Comparison of ENCODE assay signal across 17 mouse cellular contexts in genomic region chr6:126395015-126395414, GRCm38 (mm10).
"Had no signal": no experiment of that assay in that cellular context is flagged by ENCODE, and none has a peak within 500 bp of the region (broad histone marks: within the 10 kb centered on the region; RNA-seq: fewer than 3 reads in every experiment).

No protein-coding gene starts in this region.

- DNase-seq: lung, adult 18-20 months; lung, embryonic 14.5 days; lung, postnatal 10 days; retina, postnatal 1 day; right cerebral cortex, adult 18-20 months; right cerebral cortex, postnatal 25 days; right cerebral cortex, postnatal 4 days; spleen, adult 18-20 months; thymus, adult 18-20 months; thymus, postnatal 14 days; thymus, postnatal 36 days had no signal

- H3K9ac ChIP-seq: lung, embryonic 14.5 days; midbrain, embryonic 13.5 days; neural tube, embryonic 13.5 days; neural tube, embryonic 15.5 days had no signal

- H3K4me2 ChIP-seq: lung, embryonic 14.5 days; midbrain, embryonic 13.5 days; neural tube, embryonic 13.5 days; neural tube, embryonic 15.5 days had no signal

- H3K4me3 ChIP-seq: midbrain, embryonic 10.5 days; midbrain, embryonic 13.5 days; myocyte; neural tube, embryonic 13.5 days; neural tube, embryonic 15.5 days had no signal

- H3K27ac ChIP-seq: midbrain, embryonic 10.5 days; midbrain, embryonic 13.5 days; neural tube, embryonic 13.5 days; neural tube, embryonic 15.5 days had no signal

- ATAC-seq: midbrain, embryonic 13.5 days; midbrain, embryonic 16.5 days had no signal

- H3K9me3 ChIP-seq: midbrain, embryonic 10.5 days; midbrain, embryonic 13.5 days; neural tube, embryonic 13.5 days; neural tube, embryonic 15.5 days had no signal

- H3K36me3 ChIP-seq: midbrain, embryonic 10.5 days; midbrain, embryonic 13.5 days; neural tube, embryonic 13.5 days; neural tube, embryonic 15.5 days had no signal

- H3K27me3 ChIP-seq: midbrain, embryonic 13.5 days; neural tube, embryonic 13.5 days; neural tube, embryonic 15.5 days had no signal
